Mouse (Mus musculus) heart, embryonic 11.5 days (tissue): ENCODE measurements around the gene Nmnat2. TPM values are rescaled to one million over a fixed set of nuclear protein-coding genes. Genes with fewer than 3 reads are reported as not detected.

Source experiments
- ATAC-seq: fragments of 200-750 bp; cut with Nextera tagmentation; replicated peaks from 2 replicates; pipeline ENCODE4 v1.8.0; 2017; ENCODE audit warnings: moderate library complexity; ENCODE audit not compliant: insufficient number of reproducible peaks, low FRiP score, low TSS enrichment
- H3K27ac ChIP-seq: fragments of 300-500 bp; sonication (generic); 2 replicates; pipeline ENCODE4 v1.5.1; 2014; ENCODE audit warnings: mild to moderate bottlenecking, low read depth, low read length
- H3K27me3 ChIP-seq: fragments of 300-500 bp; sonication (generic); 2 replicates; pipeline ENCODE4 v1.6.1; 2014; ENCODE audit warnings: mild to moderate bottlenecking, low read length, mixed read lengths; ENCODE audit not compliant: control insufficient read depth, insufficient read depth
- H3K36me3 ChIP-seq: fragments of 300-500 bp; sonication (generic); 2 replicates; pipeline ENCODE4 v1.6.1; 2014; ENCODE audit warnings: mild to moderate bottlenecking, low read length, moderate library complexity, mixed read lengths; ENCODE audit not compliant: control insufficient read depth, insufficient read depth
- H3K4me1 ChIP-seq: fragments of 300-500 bp; sonication (generic); 2 replicates; pipeline ENCODE4 v1.6.1; 2014; ENCODE audit warnings: low read length; ENCODE audit not compliant: control insufficient read depth, insufficient read depth
- H3K4me2 ChIP-seq: fragments of 300-500 bp; sonication (generic); 2 replicates; pipeline ENCODE4 v1.6.1; 2014; ENCODE audit warnings: mild to moderate bottlenecking, moderate library complexity
- H3K4me3 ChIP-seq: fragments of 300-500 bp; sonication (generic); 2 replicates; pipeline ENCODE4 v1.5.1; 2014; ENCODE audit warnings: low read depth, low read length
- H3K9ac ChIP-seq: fragments of 300-500 bp; sonication (generic); 2 replicates; pipeline ENCODE4 v1.6.1; 2014; ENCODE audit warnings: mild to moderate bottlenecking, low read depth, low read length, moderate library complexity
- H3K9me3 ChIP-seq: fragments of 300-500 bp; sonication (generic); replicated peaks from 2 replicates; pipeline ENCODE4 v1.6.1; 2016; ENCODE audit warnings: low read length; ENCODE audit not compliant: control insufficient read depth
- WGBS: fragments of 180-500 bp; shearing (Covaris S2); extraction: QIAGEN DNeasy Blood & Tissue Kit; methylation state at CpG from one replicate; pipeline ENCODE4 v1.1.7; 2014; ENCODE audit not compliant: insufficient replicate concordance; 5-methylcytosine and 5-hydroxymethylcytosine counted together
- polyA plus RNA-seq: library from polyadenylated mRNA; unstranded; fragments of >200 nt; fragmentation: Nextera tagmentation; extraction: Ambion mirVana; gene quantifications from 2 replicates; pipeline ENCODE4 v1.2.1, GENCODE M21; 2014

The Nmnat2 gene
- polyA plus RNA-seq, 1 experiment from 2014 or later: 0.93 TPM

DNA sequence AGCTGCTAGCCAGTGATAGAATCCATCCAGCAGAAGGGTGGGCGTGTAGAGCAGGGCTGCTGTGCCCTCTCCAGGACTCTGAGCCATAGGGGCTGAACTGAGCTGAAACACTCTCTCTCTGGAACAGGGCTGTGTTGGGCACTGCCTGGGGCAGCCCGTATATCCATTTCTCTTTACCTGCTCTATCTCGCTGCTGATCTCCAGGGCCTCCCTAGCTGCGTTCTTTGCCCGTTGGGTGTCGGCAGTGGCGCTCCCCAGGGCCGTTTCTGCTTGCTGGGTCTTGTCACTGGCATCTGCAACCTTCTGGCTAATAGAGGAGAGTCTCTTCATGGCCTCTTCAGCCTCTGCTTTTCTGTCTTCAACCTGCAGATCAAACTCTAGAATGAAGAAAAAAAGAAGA is 174.0 kb downstream of the Nmnat2 start:
- 65% methylated on average over 8 of the region's 8 CpGs for WGBS
- no peak for ATAC-seq
- H3K9ac ChIP-seq: no peak overlapping the region

DNA sequence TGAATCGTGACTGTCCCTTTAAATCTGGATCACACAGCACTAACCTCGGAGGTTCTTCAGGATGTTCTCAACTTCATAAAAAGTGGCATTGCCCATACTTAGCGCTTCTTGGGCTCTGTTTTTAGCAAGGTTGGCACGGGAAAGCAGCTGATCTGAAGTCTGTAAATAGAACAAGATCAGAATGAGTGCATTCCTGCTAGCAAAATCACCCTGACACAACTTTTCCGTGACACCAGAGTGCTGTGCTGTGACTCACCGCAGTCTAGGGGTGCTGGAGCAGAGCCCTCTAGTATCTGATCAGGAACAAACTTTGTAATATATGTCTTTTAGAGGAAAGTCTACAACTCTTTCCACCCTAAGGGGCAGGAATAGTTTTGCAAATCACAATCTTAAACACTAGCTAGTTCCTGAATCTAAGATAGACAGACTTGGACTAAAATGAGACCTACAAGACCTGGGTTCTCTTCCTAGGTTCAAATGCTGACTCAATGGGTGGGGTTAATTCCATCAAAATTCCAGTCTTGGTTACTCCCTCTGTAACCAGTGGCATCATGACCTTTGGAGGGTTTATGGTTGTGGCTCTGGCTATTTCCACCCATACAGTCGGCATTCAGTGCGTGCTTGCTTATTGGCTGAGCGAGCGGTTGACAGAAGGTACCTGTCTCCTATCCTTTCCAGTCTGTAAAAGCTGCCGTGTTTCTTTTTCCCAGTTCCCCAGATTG is 175.4 kb downstream of the Nmnat2 start:
- Histone ChIP-seq H3K9ac (no peak overlapping the region), H3K4me2 (no peak overlapping the region), H3K9me3 (no peaks in the 10 kb centered on the region), H3K27ac (peak overlapping the region; percentile 42), H3K27me3 (no peaks in the 10 kb centered on the region), H3K4me3 (no peak overlapping the region), H3K4me1 (peaks cover 24% of the 10 kb centered on the region), H3K36me3 (no peaks in the 10 kb centered on the region)
- no peak for ATAC-seq
- 64% methylated on average over 11 of the region's 11 CpGs for WGBS

More for the DNA sequence above, 174.0 kb downstream of the Nmnat2 start:
- Histone ChIP-seq H3K4me2 (no peak overlapping the region), H3K4me3 (no peak overlapping the region), H3K36me3 (no peaks in the 10 kb centered on the region), H3K9me3 (no peaks in the 10 kb centered on the region), H3K27me3 (no peaks in the 10 kb centered on the region), H3K4me1 (peaks cover 13% of the 10 kb centered on the region), H3K27ac (no peak overlapping the region)

DNA sequence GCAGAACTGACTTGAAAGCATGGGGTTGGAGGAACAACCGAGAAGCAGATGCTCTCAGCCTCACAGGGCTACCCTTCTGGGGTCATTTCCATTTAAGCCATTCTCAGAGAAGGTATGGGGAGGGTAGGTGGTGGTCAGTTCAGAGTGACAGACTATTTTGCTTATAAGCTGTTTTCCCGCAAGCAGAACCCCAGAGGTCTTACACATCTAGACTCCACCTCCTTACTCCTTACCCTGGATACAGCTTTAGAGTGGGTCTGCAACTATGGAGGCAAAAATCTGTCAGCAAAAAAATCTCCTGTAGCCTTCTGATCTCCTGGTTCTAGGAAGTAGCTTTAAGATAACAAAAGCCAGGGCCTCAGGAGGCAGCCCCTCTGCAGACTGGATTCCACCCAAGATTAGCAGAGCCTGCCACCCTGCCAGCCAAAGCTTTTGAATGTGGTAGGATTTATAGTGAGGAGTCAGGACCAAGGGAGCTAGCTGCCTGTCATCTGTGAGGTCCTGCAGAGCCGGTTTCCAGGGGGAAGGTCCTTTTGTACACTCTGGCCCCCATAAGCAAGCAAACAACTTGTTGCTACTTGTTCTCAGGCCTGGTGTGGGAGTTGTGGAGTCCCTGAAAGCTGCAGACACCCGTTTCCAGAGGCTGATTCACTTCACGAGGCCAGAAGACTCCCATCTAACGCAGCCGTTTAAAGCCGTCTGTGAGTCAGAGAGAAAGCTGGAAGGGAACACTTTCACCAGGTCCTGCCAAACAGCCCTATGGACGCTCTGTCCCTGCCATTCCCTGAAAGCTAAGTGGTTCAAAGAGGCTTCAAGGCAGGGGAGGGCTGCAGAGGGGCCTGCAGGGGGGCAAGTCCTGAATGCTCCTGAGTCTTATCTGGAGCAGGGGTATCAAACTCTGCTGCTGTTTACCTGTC is 179.3 kb downstream of the Nmnat2 start:
- H3K4me2 ChIP-seq: peak overlapping the region; percentile 9; the same call in 1 of the 2 replicates
- no peak overlapping the region for H3K4me3 ChIP-seq
- H3K9ac ChIP-seq: 0 out of 2 replicates have a peak overlapping the region, but pooled peaks have one; percentile 29

DNA sequence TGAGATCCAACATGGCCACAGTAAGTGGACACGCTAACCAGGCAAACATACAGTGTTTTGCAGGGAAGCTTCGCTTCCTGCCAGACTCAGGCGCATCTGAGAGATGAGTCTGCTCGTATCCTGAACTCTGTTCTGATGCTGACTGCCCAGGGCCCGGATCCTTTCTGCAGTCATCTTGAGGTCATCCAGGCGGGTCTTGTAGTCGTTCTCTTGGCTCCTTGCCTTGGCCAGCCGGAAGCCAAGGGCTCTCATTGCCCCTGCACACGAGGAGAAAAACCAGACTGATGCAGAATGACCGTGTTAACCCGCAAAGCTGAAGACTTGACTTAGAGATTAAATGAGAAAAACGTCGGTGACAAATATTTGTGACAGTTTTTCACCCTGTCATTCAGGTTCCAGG is 181.9 kb downstream of the Nmnat2 start:
- no peaks in the 10 kb centered on the region for H3K36me3 ChIP-seq
- H3K27ac ChIP-seq: no peak overlapping the region
- H3K9me3 ChIP-seq: no peaks in the 10 kb centered on the region
- H3K9ac ChIP-seq: no peak overlapping the region
- peaks cover 36% of the 10 kb centered on the region for H3K4me1 ChIP-seq
- WGBS: 70% methylated on average over 13 of the region's 13 CpGs
- no peak for ATAC-seq
- H3K4me3 ChIP-seq: no peak overlapping the region
- H3K4me2 ChIP-seq: no peak overlapping the region
- no peaks in the 10 kb centered on the region for H3K27me3 ChIP-seq

More for the DNA sequence above, 179.3 kb downstream of the Nmnat2 start:
- 13% methylated on average over 9 of the region's 9 CpGs for WGBS
- Histone ChIP-seq H3K27ac (peak overlapping the region; percentile 81), H3K27me3 (no peaks in the 10 kb centered on the region), H3K36me3 (no peaks in the 10 kb centered on the region), H3K9me3 (no peaks in the 10 kb centered on the region), H3K4me1 (peaks cover 31% of the 10 kb centered on the region)
- no peak for ATAC-seq

DNA sequence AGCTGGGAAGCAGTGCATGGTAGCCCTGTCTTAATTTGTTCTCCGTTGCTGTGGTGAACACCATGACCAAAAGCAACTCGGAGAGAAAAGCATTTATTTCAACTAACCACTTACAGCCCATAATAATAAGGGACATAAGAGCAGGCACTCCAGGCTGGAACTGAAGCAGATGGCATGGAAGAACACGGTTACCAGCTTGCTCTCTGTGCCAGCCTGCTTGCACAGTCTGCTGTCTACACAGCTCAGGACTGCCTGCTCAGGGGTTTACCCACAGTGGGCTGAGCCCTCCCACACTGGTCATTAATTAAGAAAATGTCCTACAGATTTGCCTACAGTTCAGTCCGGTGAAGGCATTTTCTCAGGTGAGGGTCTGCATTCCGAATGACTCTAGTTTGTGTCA is 183.7 kb downstream of the Nmnat2 start:
- ATAC-seq: no peak
- no peaks in the 10 kb centered on the region for H3K27me3 ChIP-seq
- no peaks in the 10 kb centered on the region for H3K36me3 ChIP-seq
- H3K4me3 ChIP-seq: no peak overlapping the region
- H3K4me2 ChIP-seq: no peak overlapping the region
- 78% methylated on average over 5 of the region's 5 CpGs for WGBS
- no peaks in the 10 kb centered on the region for H3K9me3 ChIP-seq
- peaks cover 36% of the 10 kb centered on the region for H3K4me1 ChIP-seq
- no peak overlapping the region for H3K9ac ChIP-seq
- no peak overlapping the region for H3K27ac ChIP-seq

DNA sequence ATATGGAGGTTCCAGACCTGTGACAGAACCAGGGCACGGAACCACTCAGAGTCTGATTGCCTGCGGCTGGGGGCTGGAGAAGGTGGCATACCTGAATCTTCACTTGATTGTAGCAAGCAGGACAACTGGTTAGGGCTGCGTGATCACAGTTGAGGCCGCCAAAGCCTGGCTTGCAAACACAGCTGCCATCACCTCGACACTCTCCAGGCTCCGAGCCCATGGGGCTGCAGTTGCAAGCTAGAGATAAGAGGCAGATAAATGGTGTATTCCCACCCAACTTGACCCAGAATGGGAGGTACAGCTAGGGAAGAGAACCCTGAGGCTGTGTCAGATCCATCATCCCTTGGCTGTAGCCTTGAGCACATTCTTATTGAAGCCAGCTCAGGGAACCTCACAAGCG is 184.8 kb downstream of the Nmnat2 start:
- H3K4me3 ChIP-seq: no peak overlapping the region
- H3K36me3 ChIP-seq: no peaks in the 10 kb centered on the region
- no peaks in the 10 kb centered on the region for H3K27me3 ChIP-seq
- H3K9ac ChIP-seq: no peak overlapping the region
- no peak overlapping the region for H3K4me2 ChIP-seq
- 24% methylated on average over 7 of the region's 7 CpGs for WGBS
- no peak overlapping the region for H3K27ac ChIP-seq
- peaks cover 24% of the 10 kb centered on the region for H3K4me1 ChIP-seq
- ATAC-seq: no peak
- no peaks in the 10 kb centered on the region for H3K9me3 ChIP-seq

DNA sequence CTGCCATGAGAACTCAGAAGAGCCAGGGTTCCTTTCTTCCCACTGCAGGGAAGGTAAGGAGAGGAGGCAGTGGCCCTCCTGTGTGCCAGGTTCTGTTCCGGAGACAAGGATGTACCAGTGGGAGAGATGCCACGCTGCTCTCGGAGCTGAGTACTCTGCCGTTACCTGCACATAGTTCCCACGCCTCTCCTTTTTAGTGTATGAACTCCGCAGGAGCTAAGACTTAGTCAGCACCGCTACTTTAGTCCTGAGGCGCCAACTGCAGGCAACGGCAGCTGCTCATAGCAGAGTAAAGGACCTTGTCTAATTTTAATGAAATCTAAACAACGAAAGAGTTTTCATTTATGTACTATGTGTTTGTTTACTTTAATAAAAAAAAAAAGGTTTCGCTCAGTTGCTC is 185.5 kb downstream of the Nmnat2 start:
- no peaks in the 10 kb centered on the region for H3K36me3 ChIP-seq
- H3K9me3 ChIP-seq: no peaks in the 10 kb centered on the region
- H3K4me2 ChIP-seq: no peak overlapping the region
- ATAC-seq: no peak
- H3K4me1 ChIP-seq: peaks cover 22% of the 10 kb centered on the region
- WGBS: 64% methylated on average over 11 of the region's 11 CpGs
- H3K9ac ChIP-seq: no peak overlapping the region
- no peak overlapping the region for H3K4me3 ChIP-seq
- H3K27me3 ChIP-seq: no peaks in the 10 kb centered on the region
- H3K27ac ChIP-seq: no peak overlapping the region

DNA sequence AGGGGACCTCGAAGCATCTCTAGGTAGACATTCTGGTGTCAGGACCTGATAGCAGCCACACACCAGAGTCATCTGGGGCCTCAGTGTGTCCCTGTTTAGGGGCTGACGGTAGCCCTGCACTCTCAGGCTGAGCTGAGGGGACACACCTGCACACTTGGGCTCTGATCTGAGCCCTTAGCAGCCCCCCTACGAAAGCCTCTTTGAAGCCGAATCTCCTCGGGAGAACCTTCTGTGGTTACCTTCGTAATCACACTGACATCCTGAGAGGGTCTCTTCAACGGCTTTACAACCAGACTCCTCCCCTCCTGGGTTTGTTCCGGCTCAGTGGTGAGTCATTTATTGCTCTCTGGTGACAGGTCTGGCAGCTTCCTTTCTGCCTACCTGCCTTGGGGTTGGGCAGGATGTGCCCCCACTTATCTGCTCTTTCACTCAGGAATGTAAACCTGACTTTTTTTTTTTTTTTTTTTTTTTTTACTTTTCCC is 186.0 kb downstream of the Nmnat2 start:
- no peak for ATAC-seq
- H3K27ac ChIP-seq: no peak overlapping the region
- H3K9me3 ChIP-seq: no peaks in the 10 kb centered on the region
- no peak overlapping the region for H3K4me3 ChIP-seq
- H3K9ac ChIP-seq: no peak overlapping the region
- peaks cover 22% of the 10 kb centered on the region for H3K4me1 ChIP-seq
- no peak overlapping the region for H3K4me2 ChIP-seq
- H3K36me3 ChIP-seq: no peaks in the 10 kb centered on the region
- 17% methylated on average over 8 of the region's 8 CpGs for whole genome bisulfite sequencing
- no peaks in the 10 kb centered on the region for H3K27me3 ChIP-seq
